Mouse (Mus musculus) small intestine, adult 2 months (tissue): Measurements from ENCODE around the gene Erp29.

Source experiments
- CTCF ChIP-seq: fragments of 200-500 bp; IDR thresholded peaks from 2 replicates; pipeline ENCODE4 v1.5.1; 2012; ENCODE audit warnings: low read depth, mild to moderate bottlenecking, control low read depth, inconsistent platforms, low read length, moderate library complexity, mixed read lengths; ENCODE audit not compliant: insufficient replicate concordance, insufficient read length; ENCODE audit errors: extremely low read depth
- POLR2A ChIP-seq: fragments of 200-500 bp; IDR thresholded peaks from 2 replicates; pipeline ENCODE4 v1.6.1; 2012; ENCODE audit warnings: low read depth, mild to moderate bottlenecking, control low read depth, inconsistent platforms, low read length, moderate library complexity

GRCm38 (mm10) chr5:121476040-121476439 lies 23.7 kb upstream of the Erp29 start:
- TF ChIP-seq POLR2A (no peak), CTCF (no peak)
